Mouse (Mus musculus): ENCODE data around the gene Irgc1.
"Not testable (repeated sequence)": the region's sequence is repeated elsewhere in the genome, so short reads cannot be mapped to it uniquely, and the experiment has no call there.

Irgc1 gene

DNA sequence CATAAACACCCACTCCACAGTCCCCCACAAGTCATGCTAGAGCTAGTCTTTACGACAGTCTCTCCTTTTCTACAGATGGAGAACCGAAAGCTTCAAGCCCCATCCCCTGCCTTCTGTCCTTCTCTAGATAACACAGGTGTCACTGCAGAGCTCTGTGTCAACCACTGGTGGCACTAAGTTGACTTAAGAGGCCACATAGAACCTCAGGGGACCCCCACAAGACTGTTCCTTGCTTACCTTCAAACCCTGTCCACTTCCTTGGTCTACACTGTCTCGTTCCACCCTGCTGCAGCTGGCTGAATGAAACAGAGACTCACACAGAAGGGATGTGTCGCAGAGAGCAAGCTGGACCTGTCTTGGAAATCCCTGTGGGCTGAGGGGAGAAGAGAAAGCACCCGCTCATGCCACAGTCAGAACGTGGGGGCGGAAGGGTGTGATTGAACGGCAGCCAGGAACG is at the start of gene Irgc1:
TSS of gene Irgc1 (minus strand) at position 443 of the 457 bp plus-strand sequence.
- no peak for DNase-seq (ENCODE audit: low read depth, low spot score)

DNA sequence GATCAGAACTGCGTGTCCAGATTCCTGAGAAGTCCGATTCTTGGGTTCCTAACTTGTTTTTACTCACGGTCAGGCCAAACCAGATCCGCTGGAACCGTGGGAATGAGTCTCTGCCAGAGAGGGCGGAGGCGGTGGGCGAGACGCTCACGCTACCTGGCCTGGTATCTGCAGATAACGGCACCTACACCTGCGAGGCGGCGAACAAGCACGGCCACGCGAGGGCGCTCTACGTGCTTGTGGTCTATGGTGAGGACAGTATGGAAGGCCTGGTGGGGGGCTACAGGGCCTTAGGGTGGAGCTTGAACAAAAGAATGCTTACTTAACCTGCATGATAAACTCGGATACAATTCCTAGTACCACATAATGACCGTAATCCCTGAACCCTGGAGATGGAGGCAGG is 49.4 kb upstream of the Irgc1 start:
- peak; percentile 82 for DNase-seq (ENCODE audit: low read depth, low spot score)

DNA sequence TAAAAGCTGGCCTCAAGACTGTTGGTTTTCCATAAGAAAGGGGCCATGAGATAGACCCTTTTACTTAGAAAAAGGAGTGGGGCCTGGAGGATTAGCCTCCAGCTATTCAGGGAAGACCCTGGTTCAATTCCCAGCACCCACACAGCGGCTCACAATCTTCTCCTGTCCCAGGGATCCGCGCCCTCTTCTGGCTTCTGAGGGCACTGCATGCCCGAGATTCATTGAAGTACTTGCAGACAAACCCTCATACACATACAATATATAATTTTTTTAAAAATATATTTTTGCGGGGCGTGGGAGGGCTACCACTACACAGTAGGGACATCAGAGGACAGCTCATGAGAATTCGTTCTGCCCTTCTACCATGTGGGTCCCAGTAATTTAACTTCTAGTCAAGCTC is 48.8 kb upstream of the Irgc1 start:
- DNase-seq (ENCODE audit: low read depth, low spot score): peak; percentile 83

DNA sequence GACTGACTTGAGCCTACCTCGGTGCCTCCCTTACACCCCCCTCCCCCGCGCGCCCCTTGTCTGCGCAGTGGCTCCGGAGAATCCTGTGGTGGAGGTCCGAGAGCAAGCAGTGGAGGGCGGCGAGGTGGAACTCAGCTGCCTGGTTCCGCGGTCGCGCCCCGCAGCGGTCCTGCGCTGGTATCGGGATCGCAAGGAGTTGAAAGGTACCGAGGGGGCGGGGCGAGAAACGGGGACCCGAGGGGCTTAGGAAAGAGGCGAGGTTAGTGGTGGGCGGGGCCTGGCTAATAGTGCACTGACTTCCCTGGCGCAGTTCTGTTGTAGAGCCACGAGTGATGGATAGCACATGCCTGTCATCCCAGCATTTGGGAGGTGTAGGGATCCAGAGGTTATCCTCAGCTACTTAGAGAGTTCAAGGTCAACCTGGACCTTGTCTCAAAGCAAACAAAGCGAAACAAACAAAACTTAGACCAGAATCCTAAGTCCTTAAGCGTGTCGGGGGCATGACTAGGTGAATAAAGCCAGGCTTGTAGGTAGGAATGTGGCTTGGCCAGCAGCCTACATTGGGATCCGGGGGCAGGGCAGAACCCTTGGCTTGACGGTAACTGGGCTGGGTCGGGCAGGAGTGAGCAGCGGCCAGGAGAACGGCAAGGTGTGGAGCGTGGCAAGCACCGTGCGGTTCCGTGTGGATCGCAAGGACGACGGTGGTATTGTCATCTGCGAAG is 47.9 kb upstream of the Irgc1 start:
- DNase-seq (ENCODE audit: low read depth, low spot score): peak; percentile 80

DNA sequence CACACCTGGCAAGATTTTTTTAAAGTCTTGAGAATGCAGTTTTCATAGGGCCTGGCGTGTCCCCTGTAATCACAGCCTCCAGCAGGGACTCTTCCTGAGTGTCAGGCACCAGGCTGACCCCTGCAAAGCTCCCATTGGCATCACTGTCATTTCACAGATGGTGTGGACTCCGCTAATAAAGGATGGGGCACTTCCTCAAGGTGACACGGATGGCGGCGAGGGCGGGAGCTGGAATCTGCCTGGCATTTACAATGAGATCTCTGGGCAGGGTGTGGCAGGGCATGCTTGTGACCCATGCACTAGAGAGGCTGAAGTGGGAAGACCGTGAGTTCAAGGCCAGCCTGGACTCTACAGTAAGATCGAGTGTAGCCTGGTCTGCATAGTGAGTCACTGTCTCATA is 36.2 kb upstream of the Irgc1 start:
- no peak for DNase-seq (ENCODE audit: low read depth, low spot score)

DNA sequence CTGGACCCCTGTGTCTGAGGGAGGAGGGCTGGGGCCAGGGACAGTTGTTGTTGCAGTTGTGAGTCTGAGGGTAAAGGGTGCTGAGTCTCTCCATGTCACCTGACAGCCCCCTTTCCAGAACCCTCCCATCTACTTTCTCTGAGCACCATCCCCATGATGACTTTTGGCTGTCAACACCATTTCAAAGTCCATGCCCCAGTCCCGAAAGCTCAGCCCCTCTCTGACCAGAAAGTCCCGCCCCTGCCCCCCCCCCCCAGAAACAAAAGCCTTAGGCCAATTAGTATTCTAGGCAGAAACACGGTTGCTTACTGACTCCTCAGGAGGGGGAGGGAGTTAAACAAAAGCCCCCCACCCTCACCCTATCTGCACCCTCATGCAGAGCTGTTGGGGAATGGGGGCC is 35.3 kb upstream of the Irgc1 start:
- DNase-seq (ENCODE audit: low read depth, low spot score): no peak

DNA sequence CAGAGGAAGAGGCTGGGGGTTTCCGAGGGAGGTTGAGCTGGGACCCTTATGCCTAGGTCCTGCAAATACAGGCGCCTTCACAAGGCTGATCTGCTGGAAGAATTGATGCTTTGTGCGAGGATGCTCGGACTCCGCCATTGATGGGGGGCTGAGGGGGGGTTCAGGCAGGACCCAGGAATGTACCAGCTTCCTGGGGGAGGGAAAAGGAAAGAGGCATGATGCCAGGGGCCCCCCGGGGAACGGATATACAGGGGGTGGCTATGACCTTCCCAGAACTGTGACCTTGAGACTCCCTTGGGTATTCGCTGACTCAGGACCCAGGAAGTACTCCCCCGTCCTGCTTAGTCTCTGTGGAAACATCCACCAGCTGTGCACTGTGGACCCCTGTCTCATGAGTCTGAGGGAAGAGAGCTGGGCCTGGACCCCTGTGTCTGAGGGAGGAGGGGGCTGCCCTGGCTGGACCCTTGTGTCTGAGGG is 34.6 kb upstream of the Irgc1 start:
- no peak for DNase-seq (ENCODE audit: low read depth, low spot score)

DNA sequence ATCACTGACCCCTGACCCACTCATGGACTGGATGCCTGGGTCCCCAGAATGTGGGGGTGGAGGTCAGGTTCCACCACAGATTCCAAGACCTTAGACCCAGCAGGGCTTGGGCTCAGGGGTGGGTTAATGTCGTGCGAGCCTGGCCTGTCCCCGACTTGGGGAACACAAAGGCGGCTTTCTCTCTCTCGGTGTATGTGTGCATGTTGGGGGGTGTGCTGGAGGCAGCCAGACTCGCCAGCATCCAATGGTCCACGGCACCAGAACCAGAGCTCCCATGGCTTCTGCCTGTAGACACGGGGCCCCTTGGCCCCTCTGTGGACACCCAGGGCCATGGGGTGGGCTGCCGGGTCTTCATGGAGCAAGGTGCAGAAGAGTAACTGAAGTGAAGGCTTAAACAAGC is 33.4 kb upstream of the Irgc1 start:
- DNase-seq (ENCODE audit: low read depth, low spot score): no peak

DNA sequence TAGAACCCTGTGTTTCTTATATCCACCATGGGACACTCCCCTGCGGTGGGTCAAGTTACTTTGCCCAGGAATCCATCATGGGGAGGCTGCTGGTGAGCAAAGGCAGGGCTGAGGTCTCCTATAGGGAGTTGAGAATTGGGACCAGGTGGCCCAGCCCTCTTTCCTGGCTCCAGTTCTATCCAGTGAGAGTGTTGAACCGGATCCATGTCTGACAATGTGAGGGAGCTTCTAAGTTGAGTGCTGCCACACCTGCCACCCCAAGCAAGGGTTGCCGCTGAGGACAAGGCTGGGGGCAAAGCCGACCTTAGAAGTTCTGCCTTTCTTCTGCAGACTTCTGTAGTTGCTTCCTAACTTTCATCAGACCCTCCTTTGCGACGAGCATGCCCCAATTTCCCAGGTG is 31.2 kb upstream of the Irgc1 start:
- DNase-seq (ENCODE audit: low read depth, low spot score): not testable (repeated sequence)

DNA sequence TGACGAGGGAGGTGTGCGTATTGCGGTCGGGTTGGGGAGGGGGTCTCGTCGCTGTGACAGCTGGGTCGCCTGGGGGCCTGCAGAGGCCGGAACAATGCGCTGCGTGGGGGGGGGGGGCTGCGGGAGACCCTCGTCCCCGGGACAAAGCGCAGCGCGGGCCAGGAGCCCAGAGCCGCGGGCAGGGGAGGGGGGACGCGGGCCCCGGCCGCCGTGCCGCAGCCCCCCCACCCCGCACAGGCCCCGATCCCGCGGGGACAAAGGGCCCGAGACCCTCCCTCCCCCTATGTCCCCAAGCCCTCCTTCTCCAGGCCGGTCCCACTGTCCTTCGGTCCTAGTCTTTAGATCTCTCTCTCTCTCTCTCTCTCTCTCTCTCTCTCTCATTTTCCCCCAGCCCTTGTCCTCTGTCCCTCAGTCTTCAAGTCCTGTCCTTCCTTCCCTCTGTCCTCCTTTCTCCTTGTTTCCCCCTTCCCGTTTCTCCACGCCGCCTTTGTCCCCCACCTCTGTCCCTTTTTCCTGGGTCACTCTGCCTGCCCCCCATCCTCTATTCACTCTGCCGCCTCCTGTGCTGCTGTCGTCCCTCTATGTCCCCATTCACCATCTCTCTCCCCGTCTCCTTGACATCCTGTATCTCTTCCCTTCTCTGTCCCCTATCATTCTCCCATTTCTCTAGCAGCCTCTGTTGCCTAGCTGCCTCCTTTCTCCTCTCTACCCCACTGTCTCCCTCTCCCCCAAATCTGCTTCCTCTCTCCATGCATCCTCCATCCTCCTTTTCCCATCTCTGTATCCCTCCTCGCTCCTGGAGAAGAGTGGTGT is 30.3 kb upstream of the Irgc1 start:
- no peak for DNase-seq (ENCODE audit: low read depth, low spot score)

DNA sequence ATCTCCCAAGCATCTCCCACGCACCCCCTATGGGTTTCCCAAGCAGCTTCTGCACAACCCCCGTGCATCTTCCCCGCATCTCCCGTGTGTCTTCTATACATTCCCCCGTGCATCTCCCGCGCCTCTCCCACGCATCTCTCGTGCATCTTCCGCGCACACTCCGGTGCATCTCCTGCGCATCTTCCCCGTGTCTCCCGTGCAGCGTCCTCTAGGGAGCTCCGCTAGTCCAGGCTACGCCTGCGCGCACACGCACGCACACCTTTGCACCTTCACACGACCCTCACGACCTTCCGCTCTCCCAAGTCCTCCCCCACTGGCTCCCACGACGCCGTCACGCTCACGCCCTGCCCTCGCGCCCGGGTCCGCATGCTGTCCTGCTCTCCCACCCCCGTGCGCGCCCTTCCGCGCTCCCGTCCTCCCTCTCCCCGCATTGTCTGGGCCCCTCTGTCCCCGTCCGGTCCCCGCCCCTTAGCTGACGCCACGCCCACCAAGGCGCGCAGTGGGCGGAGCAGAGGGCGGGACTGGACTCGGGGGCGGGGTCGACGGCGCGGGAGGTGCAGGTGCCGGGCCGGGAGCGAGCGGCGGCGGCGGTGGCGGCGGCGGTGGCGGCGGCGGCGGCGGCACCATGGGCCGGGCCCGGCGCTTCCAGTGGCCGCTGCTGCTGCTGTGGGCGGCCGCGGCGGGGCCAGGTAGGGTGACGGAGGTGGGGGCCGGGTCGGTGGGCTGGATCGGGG is 29.5 kb upstream of the Irgc1 start, which contains the start of gene Cadm4:
TSS of gene Cadm4 (plus strand) at position 550 of the 734 bp plus-strand sequence.
- peak; percentile 82 for DNase-seq (ENCODE audit: low read depth, low spot score)

DNA sequence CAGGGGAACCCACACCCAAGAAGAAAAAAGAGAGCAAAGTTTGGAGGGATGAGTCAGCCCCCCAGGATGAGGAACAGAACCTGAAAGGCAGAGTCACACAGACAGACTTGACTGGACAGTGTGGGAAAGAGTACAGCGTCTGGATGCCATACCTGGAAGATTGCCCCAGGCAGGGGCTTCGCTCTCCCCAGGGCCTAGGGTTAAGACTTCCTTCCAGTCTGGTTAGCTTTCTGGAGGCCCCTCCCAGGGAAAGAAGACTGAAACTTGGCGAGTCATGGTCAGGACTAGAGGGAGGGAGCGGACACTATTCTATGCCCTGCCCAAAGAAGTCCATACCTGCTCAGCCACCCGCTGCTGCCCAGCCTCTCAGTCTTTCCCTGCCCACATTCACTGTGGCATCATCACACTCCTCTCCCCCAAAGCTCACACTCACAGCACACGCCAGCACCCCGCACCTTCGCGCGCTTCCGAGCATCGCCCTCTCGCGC is 28.9 kb upstream of the Irgc1 start:
- DNase-seq (ENCODE audit: low read depth, low spot score): no peak

DNA sequence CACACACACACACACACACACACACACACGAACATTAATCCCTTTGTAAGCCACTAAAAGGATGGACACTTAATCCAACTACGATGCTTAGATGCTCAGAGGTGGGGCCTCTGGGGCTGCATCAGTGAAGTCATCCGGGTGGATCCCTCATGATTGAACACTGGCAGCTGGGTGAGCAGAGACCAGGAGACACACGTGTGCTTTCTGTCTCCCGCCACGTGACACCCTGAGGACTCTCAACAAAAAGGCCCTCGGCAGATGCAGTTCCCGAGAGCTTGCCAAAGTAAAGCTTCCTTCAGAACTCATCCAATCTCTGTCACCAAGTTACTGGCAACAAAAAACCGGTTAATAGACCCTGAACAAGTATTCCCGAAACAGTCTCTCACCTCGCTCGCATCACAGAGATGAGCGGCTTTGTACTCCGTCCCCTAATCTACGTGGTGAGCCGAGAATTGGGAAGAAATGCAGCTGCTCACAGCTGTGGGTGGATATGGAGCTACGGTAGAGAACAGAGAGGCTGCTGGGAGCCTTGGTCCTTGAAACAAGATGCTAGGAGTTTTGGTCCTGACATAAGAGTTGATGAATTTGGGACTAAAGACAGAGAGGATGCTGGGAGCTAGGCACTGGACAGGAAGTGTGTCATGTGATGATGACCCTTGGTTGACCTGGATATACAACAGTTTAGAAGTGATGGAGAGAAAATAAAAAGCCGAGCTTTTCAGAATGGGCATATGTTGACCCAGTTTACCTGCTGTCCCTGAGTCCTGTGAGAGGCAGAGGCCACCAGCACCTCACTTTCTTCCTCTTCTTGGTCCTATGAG is 28.2 kb upstream of the Irgc1 start:
- DNase-seq (ENCODE audit: low read depth, low spot score): no peak

DNA sequence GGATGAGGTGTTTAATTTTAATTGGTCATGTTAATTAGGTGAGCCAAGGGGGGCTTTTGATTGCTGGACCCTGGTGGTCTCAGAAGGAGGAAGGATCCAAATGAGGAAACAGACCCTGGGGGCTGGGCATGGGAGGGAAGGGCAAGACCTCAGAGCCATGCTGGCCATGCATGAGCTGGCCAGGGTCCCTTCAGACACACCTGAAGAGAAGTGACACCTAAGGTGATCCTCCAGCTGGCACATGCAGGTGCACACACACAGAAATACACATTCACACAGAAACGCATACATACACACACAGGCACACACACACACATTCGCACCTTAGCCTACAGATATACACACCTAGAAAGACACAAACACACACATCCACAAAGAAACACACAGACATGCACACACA is 27.6 kb upstream of the Irgc1 start:
- no peak for DNase-seq (ENCODE audit: low read depth, low spot score)

DNA sequence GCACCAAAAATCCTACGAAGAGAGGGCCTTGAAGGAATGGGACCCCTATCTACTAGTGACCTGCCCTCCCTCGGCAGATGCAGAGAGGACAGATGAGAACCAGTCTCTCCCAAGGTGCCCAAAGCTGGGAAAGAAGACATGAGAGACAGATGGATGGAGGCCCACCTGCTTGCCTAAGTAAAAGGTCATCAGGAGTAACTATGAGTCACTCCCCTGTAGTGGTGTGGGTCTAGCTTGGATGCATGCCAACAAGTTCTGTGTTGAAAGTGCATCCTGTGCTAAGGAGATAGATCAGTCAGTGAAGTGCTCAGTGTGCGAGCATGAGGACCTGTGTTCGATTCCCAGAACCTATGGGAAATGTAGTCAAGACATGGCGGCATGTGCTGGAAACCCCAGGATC is 26.8 kb upstream of the Irgc1 start:
- DNase-seq (ENCODE audit: low read depth, low spot score): no peak

DNA sequence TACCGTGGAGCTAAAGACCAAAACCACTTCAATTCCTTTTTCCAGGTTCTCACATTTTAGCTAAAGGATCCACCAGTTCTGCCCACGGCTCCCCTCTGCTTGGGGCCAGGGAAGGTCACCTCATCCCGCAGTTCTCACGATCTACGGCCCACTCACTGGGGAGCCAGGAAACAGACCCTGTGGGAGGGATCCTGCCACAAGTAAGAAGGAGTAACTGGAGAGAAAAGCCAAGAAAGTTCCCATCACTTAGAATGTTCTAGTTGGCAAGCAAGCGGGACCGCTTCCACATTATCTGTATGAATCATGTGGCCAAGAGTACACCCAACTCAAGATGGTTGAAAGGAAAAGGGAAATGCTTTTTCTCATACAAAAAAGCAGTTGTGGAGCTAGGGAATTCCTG is 24.8 kb upstream of the Irgc1 start:
- DNase-seq (ENCODE audit: low read depth, low spot score): no peak

DNA sequence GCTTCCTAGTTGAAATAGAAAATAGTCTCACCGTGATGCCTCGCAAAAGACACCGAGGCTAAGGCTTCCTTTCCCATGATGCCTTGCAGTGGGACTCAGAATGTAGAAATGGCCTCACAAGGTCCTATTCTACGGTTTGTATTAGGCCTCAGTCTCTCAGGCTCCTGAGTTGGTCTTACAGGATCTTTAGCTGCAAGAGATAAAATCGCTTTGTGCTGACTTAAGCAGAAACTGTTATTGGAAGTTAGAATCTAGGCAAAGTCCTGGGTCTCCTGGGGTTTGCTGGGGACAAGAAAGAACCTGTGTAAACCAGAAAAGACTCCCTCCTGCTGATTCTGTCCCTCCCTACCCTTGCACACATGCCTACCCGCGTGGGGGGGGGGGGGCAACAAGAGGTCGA is 24.2 kb upstream of the Irgc1 start:
- DNase-seq (ENCODE audit: low read depth, low spot score): no peak

DNA sequence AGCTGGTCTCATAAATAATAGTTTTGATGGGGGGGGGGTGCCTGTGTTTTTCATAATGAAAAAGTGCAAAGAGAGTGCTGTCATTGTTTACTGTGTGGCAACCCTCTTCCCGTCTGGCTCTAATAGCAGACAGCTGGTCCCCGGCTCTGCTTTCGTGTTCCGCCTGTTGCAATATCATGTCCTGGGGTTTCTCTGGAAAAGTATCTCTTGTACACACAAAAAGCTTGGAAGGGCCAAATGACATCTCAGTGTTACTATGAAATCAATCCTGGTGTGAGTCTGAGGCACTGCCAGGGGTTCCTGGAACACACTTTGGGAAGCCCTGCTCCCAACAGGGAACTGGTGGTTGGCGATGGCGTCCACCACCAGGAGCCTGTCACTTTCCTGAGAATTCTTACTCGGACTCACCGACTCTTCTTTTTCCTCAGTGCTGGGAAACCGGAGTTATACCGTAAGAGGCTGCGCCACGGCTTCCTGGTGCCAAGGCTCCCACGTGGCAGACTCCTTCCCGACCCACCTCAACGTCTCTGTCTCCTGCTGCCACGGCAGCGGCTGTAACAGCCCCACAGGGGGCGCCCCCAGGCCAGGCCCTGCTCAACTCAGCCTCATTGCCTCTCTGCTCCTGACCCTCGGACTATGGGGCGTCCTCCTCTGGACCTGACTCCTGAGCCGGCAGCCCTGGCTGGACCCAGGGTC is 22.9 kb upstream of the Irgc1 start:
- no peak for DNase-seq (ENCODE audit: low read depth, low spot score)

DNA sequence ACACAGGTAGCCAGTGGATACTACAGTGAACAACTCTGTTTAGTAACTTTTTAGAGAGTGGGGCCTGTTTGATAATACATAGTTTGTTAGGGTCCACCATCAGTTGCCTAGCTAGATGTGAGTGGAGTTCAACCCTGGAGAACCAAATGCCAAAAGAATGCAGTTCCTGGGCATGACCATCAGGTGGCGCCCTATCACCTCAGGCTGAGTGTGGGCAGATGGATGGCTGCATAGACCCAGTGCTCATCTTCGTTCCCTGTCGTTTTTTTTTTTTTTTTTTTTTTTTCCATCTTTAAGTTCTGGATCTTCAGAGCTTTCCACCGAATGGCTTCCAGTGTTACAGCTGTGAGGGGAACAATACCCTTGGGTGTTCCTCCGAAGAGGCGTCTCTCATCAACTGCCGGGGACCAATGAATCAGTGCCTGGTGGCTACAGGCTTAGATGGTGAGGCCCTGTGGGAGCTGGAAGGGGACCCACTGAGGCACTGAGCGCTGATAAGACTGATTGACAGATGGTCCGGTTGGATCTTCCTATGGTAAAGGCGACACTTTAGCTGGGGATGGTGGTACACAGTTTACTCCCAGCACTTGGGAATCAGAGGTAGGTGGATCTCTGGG is 21.9 kb upstream of the Irgc1 start:
- DNase-seq (ENCODE audit: low read depth, low spot score): peak; percentile 78

DNA sequence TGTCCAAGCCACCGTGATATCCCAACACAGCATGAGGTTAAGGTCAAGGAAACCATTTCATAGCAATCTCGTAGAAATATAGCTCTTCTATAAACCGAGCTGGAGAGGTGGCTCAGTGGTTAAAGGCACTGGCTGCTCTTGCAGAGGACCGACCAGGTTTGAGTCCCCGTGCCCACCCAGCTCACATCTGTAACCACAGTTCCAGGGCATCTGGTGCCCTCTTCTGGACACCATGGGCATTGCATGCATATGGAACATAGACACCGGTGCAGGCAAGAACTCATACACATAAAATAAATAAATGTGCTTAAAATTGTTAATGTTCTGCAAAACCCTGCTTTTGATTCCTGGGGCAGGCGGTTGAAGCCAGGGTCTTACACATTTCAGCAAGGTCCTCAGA is 20.8 kb upstream of the Irgc1 start:
- peak; percentile 78 for DNase-seq (ENCODE audit: low read depth, low spot score)

Measured in ES-CJ7 (cell line).